Mouse (Mus musculus) lung, adult 18-20 months (tissue): ENCODE measurements around the gene Gm3336.

Experiments used
- DNase-seq, 2 experiments: peaks; one replicate each; pipeline ENCODE4 v3.0.0; 2022; ENCODE audit warnings: mixed read lengths in 2 of 2

The Gm3336 gene

GRCm38 (mm10) chr8:70765838-70766570, 47.7 kb downstream of the Gm3336 start:
- DNase-seq = peak in 1 of 2 experiments; percentile 71

GRCm38 (mm10) chr8:70766571-70767440, 48.5 kb downstream of the Gm3336 start:
- peak; percentile 93 to 95 for DNase-seq

GRCm38 (mm10) chr8:70767503-70767902, 49.2 kb downstream of the Gm3336 start:
- DNase-seq = no peak

GRCm38 (mm10) chr8:70768231-70768776, 50.0 kb downstream of the Gm3336 start:
- DNase-seq = peak in 1 of 2 experiments; percentile 72

- peak; percentile 54 to 67 for DNase-seq
Observed at GRCm38 (mm10) chr8:70768956-70769355, 50.6 kb downstream of the Gm3336 start.

GRCm38 (mm10) chr8:70769359-70769758, 51.0 kb downstream of the Gm3336 start:
- DNase-seq = peak; percentile 92 to 95

GRCm38 (mm10) chr8:70769858-70770257, 51.5 kb downstream of the Gm3336 start:
- DNase-seq = no peak

GRCm38 (mm10) chr8:70770748-70771147, 52.4 kb downstream of the Gm3336 start:
- no peak for DNase-seq

- no peak for DNase-seq
Observed at GRCm38 (mm10) chr8:70771217-70771616, 52.9 kb downstream of the Gm3336 start.

- DNase-seq = no peak
Observed at GRCm38 (mm10) chr8:70772075-70772474, 53.7 kb downstream of the Gm3336 start.
